Mouse (Mus musculus) cerebellum, adult 9-11 months (tissue): ENCODE measurements around the gene Gm5152.
"Not testable (repeated sequence)": the region's sequence is repeated elsewhere in the genome, so short reads cannot be mapped to it uniquely, and the experiment has no call there.

Source experiments
- DNase-seq: peaks from one replicate; pipeline ENCODE4 v3.0.0; 2022

Gm5152 gene

GRCm38 (mm10) chr5:10246426-10246825, at the start of gene Gm5152:
Gene Gm5152 (minus strand): TSS chr5:10246526.
- not testable (repeated sequence) for DNase-seq

GRCm38 (mm10) chr5:10254768-10255167, 8.4 kb upstream of the Gm5152 start:
- not testable (repeated sequence) for DNase-seq

- DNase-seq: not testable (repeated sequence)
These were observed 556 bp downstream of the Gm5152 start for GRCm38 (mm10) chr5:10245770-10246169.

- not testable (repeated sequence) for DNase-seq
These were observed 5.9 kb downstream of the Gm5152 start for GRCm38 (mm10) chr5:10240436-10240835.

DNA sequence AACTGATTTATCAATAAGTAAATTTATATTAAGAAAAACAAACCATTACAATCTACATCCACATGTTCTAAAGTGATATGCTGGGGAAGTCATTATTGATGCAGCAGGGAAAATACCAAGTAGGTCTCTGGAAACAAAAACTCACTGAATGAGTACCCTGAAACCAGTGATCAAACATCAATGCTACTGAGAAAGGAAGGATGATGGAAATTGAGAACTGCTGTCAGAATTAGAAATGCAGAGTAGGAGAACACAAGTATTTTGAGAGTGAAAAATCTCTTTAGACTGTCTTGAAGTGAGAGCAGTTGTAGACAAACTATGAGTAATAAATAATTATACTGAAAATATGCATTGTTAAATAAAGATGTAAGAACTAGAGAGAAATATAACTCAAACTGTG, 26.0 kb downstream of the Gm5152 start:
- no peak for DNase-seq

GRCm38 (mm10) chr5:10203067-10203466, 43.3 kb downstream of the Gm5152 start:
- DNase-seq: no peak

- DNase-seq: no peak
These were observed 49.4 kb downstream of the Gm5152 start for GRCm38 (mm10) chr5:10196880-10197279.
